Mouse (Mus musculus): ENCODE measurements around the gene Gm9195. TPM values are rescaled to one million over a fixed set of nuclear protein-coding genes. Genes with fewer than 3 reads are reported as not detected.

Gene Gm9195
- not detected in 2 replicates for polyA plus RNA-seq (2015; fragmentation: Nextera tagmentation; extraction: Ambion mirVana)

DNA sequence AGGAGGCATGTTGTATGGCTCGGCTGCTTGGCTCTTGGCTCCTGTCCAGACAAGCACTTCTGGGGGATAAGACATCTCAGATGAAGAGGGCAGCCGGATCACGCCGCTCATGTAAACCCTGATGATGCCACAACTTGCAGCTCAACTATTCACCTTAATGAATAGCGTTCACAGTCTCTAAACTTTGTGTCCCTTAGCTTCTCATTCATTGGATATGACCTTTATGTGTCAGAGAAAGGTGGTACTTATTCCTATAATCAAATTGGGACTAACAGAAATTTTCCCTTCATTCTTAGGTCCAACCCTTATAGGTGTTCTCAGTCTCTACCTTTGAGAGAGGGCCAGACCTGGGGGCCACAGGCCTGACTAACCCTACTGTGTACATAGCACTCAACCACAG is at the start of gene Gm9195:
TSS of gene Gm9195 (minus strand) at position 101 of the 400 bp plus-strand sequence.
- ATAC-seq (ENCODE audit: low read depth): no peak
- Histone ChIP-seq H3K36me3 (ENCODE audit: control insufficient read depth, insufficient read depth, low read length) (no peaks in the 10 kb centered on the region), H3K9me3 (ENCODE audit: control insufficient read depth, low read length) (no peaks in the 10 kb centered on the region), H3K4me3 (ENCODE audit: low read length) (no peak within 1 kb of the TSS), H3K27ac (ENCODE audit: low read length) (no peak within 1 kb of the TSS), H3K27me3 (ENCODE audit: control insufficient read depth, insufficient read depth, low read depth, low read length) (no peaks in the 10 kb centered on the region), H3K4me2 (ENCODE audit: low read depth, low read length) (no peak within 1 kb of the TSS), H3K9ac (ENCODE audit: low read length) (no peak within 1 kb of the TSS), H3K4me1 (replicated peaks; ENCODE audit: control insufficient read depth, insufficient read depth, low read length) (no peaks in the 10 kb centered on the region)
- 54% methylated on average over 5 of the region's 5 CpGs for WGBS

DNA sequence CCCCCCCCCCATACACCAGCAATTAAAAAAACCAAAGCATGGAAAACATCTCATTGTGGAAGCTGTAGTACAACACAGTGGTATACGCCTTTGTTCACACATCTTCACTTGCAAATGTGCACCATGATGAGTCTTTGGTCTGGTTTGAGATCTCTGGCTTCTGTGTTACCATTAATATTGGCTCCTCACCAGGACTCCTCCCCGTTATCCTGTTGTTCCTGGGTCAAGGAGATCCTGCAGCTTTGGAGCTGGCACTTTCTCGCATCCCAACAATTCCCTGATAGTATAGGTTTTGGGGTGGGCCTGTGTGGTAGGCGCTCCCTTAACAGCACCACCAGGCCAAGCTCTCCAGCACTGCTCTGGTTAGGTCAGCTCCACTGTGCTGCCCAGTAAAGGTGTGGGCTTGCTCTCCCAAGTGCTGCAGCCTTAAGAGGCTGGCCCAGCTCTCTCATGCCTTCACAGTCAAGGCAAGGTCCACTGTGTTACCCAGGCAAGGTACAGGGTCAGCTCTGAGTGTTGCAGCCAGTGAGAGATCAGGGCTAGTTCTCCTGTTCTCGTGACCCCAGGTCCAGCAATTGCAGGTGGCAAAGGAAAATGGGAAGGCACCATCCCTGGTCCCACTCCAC is 44.9 kb upstream of the Gm9195 start:
- H3K27me3 ChIP-seq (ENCODE audit: control insufficient read depth, insufficient read depth, low read depth, low read length): peaks cover 12% of the 10 kb centered on the region
- H3K9me3 ChIP-seq (ENCODE audit: control insufficient read depth, low read length): no peaks in the 10 kb centered on the region
- no peak overlapping the region for H3K4me2 ChIP-seq (ENCODE audit: low read depth, low read length)
- no peak overlapping the region for H3K4me3 ChIP-seq (ENCODE audit: low read length)
- no peak for ATAC-seq (ENCODE audit: low read depth)
- H3K36me3 ChIP-seq (ENCODE audit: control insufficient read depth, insufficient read depth, low read length): peaks cover 13% of the 10 kb centered on the region
- no peak overlapping the region for H3K27ac ChIP-seq (ENCODE audit: low read length)
- no peak overlapping the region for H3K9ac ChIP-seq (ENCODE audit: low read length)
- WGBS: 84% methylated on average over 5 of the region's 5 CpGs
- H3K4me1 ChIP-seq (replicated peaks; ENCODE audit: control insufficient read depth, insufficient read depth, low read length): peaks cover 3% of the 10 kb centered on the region; the same call in 1 of the 2 replicates

DNA sequence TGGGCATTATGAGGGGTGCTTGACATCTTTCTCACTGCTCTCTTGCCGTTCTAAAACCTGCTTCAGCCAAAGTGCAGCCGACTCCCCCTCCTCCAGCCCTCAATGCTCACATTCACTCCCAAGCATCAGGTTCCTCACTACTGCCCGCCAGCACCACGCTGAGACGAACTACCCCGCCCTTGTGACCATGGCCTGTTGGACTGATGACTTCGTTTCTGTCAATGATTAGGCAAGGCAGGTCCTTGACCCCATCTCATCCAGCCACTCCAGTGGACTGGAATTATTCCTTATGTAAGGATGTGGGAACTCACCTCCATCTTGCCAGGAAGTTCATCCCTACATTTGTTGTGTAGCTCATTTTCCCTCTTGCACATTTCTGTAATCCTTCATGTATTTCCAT is 42.2 kb upstream of the Gm9195 start:
- Histone ChIP-seq H3K36me3 (ENCODE audit: control insufficient read depth, insufficient read depth, low read length) (peaks cover 1% of the 10 kb centered on the region; the same call in 1 of the 2 replicates), H3K4me1 (replicated peaks; ENCODE audit: control insufficient read depth, insufficient read depth, low read length) (peaks cover 3% of the 10 kb centered on the region; the same call in 1 of the 2 replicates), H3K4me2 (ENCODE audit: low read depth, low read length) (no peak overlapping the region), H3K27ac (ENCODE audit: low read length) (no peak overlapping the region), H3K9ac (ENCODE audit: low read length) (no peak overlapping the region), H3K27me3 (ENCODE audit: control insufficient read depth, insufficient read depth, low read depth, low read length) (peaks cover 25% of the 10 kb centered on the region), H3K9me3 (ENCODE audit: control insufficient read depth, low read length) (no peaks in the 10 kb centered on the region), H3K4me3 (ENCODE audit: low read length) (no peak overlapping the region)
- no peak for ATAC-seq (ENCODE audit: low read depth)
- 64% methylated on average over 7 of the region's 7 CpGs for WGBS

DNA sequence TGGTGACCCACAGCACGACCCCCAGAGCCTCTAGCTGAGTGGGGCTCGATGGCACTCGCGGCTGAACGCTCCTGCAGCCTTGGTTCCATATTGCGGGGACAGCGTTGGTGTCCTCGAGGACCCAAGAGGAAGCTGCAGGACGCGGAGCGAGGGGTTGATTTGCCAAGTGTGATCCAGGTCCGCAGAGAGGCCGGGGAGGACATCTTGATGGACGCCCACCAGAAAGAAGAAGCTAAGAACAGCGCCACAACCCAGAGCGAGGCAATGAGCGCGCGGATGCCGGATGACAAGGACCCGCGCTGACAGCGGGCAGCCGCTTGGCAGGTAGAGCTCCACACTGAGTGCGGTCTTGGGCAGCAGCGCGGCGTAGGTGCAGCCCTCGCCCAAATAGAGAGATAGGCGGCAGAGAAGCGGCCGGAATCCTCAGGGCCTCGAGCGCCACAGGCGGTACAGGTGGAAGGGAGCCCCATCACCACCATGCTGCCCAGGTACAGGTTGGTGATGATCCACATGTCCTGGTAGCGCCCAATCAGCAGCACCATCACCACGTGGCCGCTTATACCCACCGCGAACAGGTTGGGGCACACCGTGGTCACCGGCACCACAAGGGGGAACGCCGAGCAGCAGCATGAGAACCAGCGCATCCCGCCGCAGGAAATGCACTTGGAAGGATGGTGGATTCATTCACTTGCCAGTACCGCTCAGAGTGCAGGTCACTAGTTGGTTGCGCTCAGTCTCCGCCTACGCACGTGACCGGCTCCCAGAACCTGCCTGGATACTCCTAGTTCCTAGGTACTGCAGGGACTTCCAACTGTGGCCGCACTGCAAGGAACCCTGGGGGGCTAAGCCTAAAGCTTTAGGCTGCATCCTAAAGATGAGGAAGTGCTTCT is 40.6 kb upstream of the Gm9195 start:
- Histone ChIP-seq H3K4me2 (ENCODE audit: low read depth, low read length) (peak overlapping the region; percentile 67), H3K36me3 (ENCODE audit: control insufficient read depth, insufficient read depth, low read length) (no peaks in the 10 kb centered on the region), H3K27me3 (ENCODE audit: control insufficient read depth, insufficient read depth, low read depth, low read length) (peaks cover 25% of the 10 kb centered on the region), H3K4me3 (ENCODE audit: low read length) (peak overlapping the region; percentile 40), H3K27ac (ENCODE audit: low read length) (no peak overlapping the region), H3K9ac (ENCODE audit: low read length) (no peak overlapping the region), H3K4me1 (replicated peaks; ENCODE audit: control insufficient read depth, insufficient read depth, low read length) (peaks cover 3% of the 10 kb centered on the region; the same call in 1 of the 2 replicates), H3K9me3 (ENCODE audit: control insufficient read depth, low read length) (no peaks in the 10 kb centered on the region)
- WGBS: 1% methylated on average over 54 of the region's 54 CpGs
- ATAC-seq (ENCODE audit: low read depth): peak; percentile 74

DNA sequence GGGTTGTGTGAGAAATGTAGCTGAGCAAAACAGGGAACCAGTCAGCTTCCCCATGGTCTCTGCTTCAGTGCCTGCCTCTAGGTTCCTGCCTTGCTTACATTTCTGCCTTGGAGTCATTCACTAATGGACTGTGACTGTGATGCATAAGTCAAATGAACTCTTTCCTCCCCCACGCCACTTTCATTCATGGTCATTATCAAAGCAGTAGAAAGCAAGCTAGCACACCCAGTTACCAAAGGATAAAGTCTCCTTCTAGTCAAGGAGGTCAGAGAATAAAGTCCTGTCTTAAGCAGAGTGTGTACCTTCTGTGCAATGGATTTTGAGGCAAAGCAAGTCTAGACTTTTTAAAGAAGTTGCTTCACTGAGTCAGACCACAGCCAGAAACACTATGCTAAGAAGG is 35.5 kb upstream of the Gm9195 start:
- no peak overlapping the region for H3K27ac ChIP-seq (ENCODE audit: low read length)
- H3K4me2 ChIP-seq (ENCODE audit: low read depth, low read length): no peak overlapping the region
- H3K4me1 ChIP-seq (replicated peaks; ENCODE audit: control insufficient read depth, insufficient read depth, low read length): no peaks in the 10 kb centered on the region; the same call in 1 of the 2 replicates
- peaks cover 18% of the 10 kb centered on the region for H3K27me3 ChIP-seq (ENCODE audit: control insufficient read depth, insufficient read depth, low read depth, low read length)
- no peak overlapping the region for H3K4me3 ChIP-seq (ENCODE audit: low read length)
- no peak overlapping the region for H3K9ac ChIP-seq (ENCODE audit: low read length)
- ATAC-seq (ENCODE audit: low read depth): no peak
- WGBS: 57% methylated on average over 1 of the region's 1 CpGs
- H3K36me3 ChIP-seq (ENCODE audit: control insufficient read depth, insufficient read depth, low read length): no peaks in the 10 kb centered on the region
- no peaks in the 10 kb centered on the region for H3K9me3 ChIP-seq (ENCODE audit: control insufficient read depth, low read length)

DNA sequence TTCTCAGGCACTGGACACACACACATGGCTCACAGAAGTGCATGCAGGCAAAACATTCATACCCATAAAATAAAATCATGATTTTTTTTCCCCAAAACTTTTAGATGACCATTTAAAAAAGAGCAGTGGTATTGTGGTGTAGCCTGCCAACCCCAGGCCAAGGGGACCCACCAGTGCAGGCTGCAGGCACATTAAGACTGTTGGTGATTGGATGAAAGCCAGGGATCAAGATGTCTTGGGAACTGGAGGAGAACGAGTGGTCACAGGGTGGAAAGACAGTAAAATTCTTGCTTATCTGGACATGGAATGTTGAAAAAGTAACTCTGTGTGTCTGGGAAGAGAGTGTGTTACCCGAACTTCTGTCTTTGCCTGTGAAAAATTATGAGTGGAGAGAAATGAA is 27.9 kb upstream of the Gm9195 start:
- H3K36me3 ChIP-seq (ENCODE audit: control insufficient read depth, insufficient read depth, low read length): no peaks in the 10 kb centered on the region
- no peak overlapping the region for H3K4me3 ChIP-seq (ENCODE audit: low read length)
- ATAC-seq (ENCODE audit: low read depth): no peak
- no peak overlapping the region for H3K4me2 ChIP-seq (ENCODE audit: low read depth, low read length)
- H3K27me3 ChIP-seq (ENCODE audit: control insufficient read depth, insufficient read depth, low read depth, low read length): no peaks in the 10 kb centered on the region
- no peak overlapping the region for H3K9ac ChIP-seq (ENCODE audit: low read length)
- no peaks in the 10 kb centered on the region for H3K9me3 ChIP-seq (ENCODE audit: control insufficient read depth, low read length)
- 0 out of 2 replicates have a peak overlapping the region, but pooled peaks have one; percentile 10 for H3K27ac ChIP-seq (ENCODE audit: low read length)
- 17% methylated on average over 2 of the region's 2 CpGs for WGBS
- peaks cover 4% of the 10 kb centered on the region; the same call in 1 of the 2 replicates for H3K4me1 ChIP-seq (replicated peaks; ENCODE audit: control insufficient read depth, insufficient read depth, low read length)

DNA sequence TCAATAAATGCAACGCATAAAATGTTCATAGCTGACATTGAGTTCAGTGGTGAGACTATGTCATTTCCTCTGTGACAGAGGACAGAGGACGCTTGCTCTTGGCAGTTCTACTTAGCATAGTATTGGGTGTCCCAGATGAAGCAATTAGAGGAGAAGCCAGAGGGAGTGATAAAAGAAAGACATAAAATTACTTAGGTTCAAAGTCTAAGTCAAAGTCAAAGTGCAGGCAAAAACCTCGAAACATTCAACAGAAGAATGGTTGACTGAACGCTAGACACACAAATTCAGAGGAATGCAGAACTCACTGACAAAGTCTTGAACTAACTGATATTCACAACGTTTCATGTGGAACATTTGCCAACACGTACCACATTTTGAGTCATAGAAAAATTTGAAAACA is 27.1 kb upstream of the Gm9195 start:
- no peak overlapping the region for H3K4me3 ChIP-seq (ENCODE audit: low read length)
- WGBS: 61% methylated on average over 6 of the region's 6 CpGs
- no peak for ATAC-seq (ENCODE audit: low read depth)

DNA sequence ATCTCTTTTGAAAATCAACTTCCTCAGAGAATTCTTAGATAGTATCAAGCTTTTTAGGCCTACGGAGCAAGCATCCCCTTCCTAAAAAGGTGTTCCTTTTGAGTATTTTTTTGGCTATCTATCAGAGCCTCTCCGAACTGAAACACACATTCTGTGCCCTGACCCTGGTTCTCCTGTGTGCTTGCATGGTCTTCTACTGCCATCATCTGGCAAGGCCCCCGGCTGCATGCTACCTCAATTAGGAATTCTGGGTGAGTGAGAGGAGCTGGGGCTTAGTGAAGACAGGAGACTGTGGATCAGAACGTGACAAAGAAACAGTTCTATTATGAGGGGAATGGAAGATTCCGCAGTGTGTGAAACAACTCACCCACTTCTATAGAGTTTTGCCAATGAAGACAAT is 24.7 kb upstream of the Gm9195 start:
- Histone ChIP-seq H3K4me3 (ENCODE audit: low read length) (no peak overlapping the region), H3K9me3 (ENCODE audit: control insufficient read depth, low read length) (no peaks in the 10 kb centered on the region), H3K27me3 (ENCODE audit: control insufficient read depth, insufficient read depth, low read depth, low read length) (no peaks in the 10 kb centered on the region), H3K27ac (ENCODE audit: low read length) (no peak overlapping the region), H3K9ac (ENCODE audit: low read length) (no peak overlapping the region), H3K36me3 (ENCODE audit: control insufficient read depth, insufficient read depth, low read length) (no peaks in the 10 kb centered on the region), H3K4me2 (ENCODE audit: low read depth, low read length) (no peak overlapping the region), H3K4me1 (replicated peaks; ENCODE audit: control insufficient read depth, insufficient read depth, low read length) (peaks cover 4% of the 10 kb centered on the region)
- WGBS: 18% methylated on average over 5 of the region's 5 CpGs
- ATAC-seq (ENCODE audit: low read depth): peak; percentile 70; the same call in 1 of the 2 replicates

More for the DNA sequence above, 27.1 kb upstream of the Gm9195 start:
- Histone ChIP-seq H3K27ac (ENCODE audit: low read length) (no peak overlapping the region), H3K27me3 (ENCODE audit: control insufficient read depth, insufficient read depth, low read depth, low read length) (no peaks in the 10 kb centered on the region), H3K9me3 (ENCODE audit: control insufficient read depth, low read length) (no peaks in the 10 kb centered on the region), H3K36me3 (ENCODE audit: control insufficient read depth, insufficient read depth, low read length) (no peaks in the 10 kb centered on the region), H3K9ac (ENCODE audit: low read length) (no peak overlapping the region), H3K4me1 (replicated peaks; ENCODE audit: control insufficient read depth, insufficient read depth, low read length) (peaks cover 4% of the 10 kb centered on the region; the same call in 1 of the 2 replicates), H3K4me2 (ENCODE audit: low read depth, low read length) (no peak overlapping the region)

DNA sequence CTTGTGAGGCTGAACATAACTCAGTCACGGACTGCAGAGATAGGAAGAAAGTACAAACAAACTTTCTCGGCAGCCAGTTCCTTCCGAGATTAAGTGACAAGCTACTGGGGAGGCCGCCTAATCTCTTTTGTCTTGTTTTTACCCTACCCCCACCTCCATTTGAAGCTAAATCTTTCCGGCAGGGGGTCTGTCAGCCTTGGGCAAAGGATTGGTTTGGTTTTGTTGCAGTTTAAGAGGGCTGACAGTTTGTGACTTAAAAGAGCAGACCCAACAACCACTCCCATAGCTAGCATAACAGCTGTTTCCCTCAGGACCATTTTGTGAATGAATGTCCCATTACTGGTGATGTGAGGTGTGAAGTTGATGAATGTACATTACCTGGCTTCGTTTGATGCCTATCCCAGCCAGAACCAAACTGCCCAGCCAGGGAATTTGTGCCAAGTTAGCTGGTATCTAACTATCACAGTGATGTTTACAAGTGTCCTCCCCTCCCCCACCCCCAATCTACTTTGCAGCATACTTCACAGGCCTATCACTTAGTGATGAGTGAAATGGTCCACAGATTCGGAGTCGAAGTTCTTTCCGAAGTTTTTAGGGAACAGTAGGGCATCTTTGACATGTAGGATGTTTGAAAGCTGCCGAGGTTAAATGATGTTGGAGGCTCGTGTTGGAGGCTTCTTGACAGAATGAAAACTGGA is 15.2 kb upstream of the Gm9195 start:
- ATAC-seq (ENCODE audit: low read depth): peak; percentile 20
- Histone ChIP-seq H3K27me3 (ENCODE audit: control insufficient read depth, insufficient read depth, low read depth, low read length) (no peaks in the 10 kb centered on the region), H3K4me1 (replicated peaks; ENCODE audit: control insufficient read depth, insufficient read depth, low read length) (peaks cover 11% of the 10 kb centered on the region; the same call in 1 of the 2 replicates), H3K36me3 (ENCODE audit: control insufficient read depth, insufficient read depth, low read length) (no peaks in the 10 kb centered on the region), H3K4me2 (ENCODE audit: low read depth, low read length) (peak overlapping the region; percentile 66), H3K27ac (ENCODE audit: low read length) (peak overlapping the region; percentile 37), H3K9me3 (ENCODE audit: control insufficient read depth, low read length) (no peaks in the 10 kb centered on the region), H3K4me3 (ENCODE audit: low read length) (peak overlapping the region; percentile 44), H3K9ac (ENCODE audit: low read length) (peak overlapping the region; percentile 57)
- WGBS: 10% methylated on average over 11 of the region's 11 CpGs
